Mouse (Mus musculus): ENCODE data around the gene Golm1.

DNA sequence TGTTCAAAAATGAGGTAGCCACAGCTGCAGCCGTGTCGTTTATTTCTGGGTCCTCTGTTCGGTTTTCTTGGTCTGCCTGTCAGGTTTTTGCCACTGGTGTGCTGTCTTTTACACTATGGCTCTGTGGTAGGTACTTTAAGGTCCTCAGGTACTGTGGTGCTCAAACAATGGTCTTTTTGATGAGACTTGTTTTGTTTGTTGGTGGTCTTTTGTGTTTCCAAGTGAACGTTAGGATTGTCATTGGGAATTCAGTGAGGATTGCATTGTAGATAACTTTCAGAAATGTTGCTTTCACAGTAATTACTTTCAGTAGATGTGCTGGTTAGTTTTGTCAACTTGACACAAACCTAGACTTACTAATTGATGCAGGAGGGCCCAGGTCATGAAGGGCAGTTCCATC lies 85.9 kb downstream of the Golm1 start:
- no peak for TF ChIP-seq GATA1 (IDR thresholded peaks at IDR 0.05; ENCODE audit: borderline replicate concordance, low read length)
- no peak for TF ChIP-seq FLI1 (IDR thresholded peaks at IDR 0.05; ENCODE audit: low read length)

All from megakaryocyte, embryonic 14.5 days (primary cell).